Mouse (Mus musculus) bone marrow, adult 2 months (tissue): Measurements from ENCODE around the gene Mthfd2. TPM values are rescaled to one million over a fixed set of nuclear protein-coding genes. Genes with fewer than 3 reads are reported as not detected.
A peak's percentile ranks its signal among the peaks of the same experiment; 100 is the strongest.

Experiments used
- H3K27ac ChIP-seq: fragments of 200-500 bp; 2 replicates; pipeline ENCODE4 v1.5.1; 2012; ENCODE audit warnings: low read depth, mild to moderate bottlenecking, control low read depth, inconsistent platforms, low read length; ENCODE audit not compliant: control insufficient read depth, poor library complexity, insufficient read depth
- H3K4me1 ChIP-seq: fragments of 200-500 bp; 2 replicates; pipeline ENCODE4 v1.6.1; 2011; ENCODE audit warnings: low read length; ENCODE audit not compliant: control insufficient read depth, insufficient read depth
- H3K4me3 ChIP-seq: fragments of 200-500 bp; replicated peaks from 2 replicates; pipeline ENCODE3; 2011; ENCODE audit warnings: mild to moderate bottlenecking, low read depth, low read length, control low read depth; ENCODE audit not compliant: control insufficient read depth
- CTCF ChIP-seq: fragments of 200-500 bp; IDR thresholded peaks from 2 replicates; pipeline ENCODE4 v1.5.1; 2011; ENCODE audit warnings: low read length, control low read depth; ENCODE audit not compliant: control insufficient read depth, insufficient read depth
- POLR2A ChIP-seq: fragments of 200-500 bp; IDR thresholded peaks from 2 replicates; pipeline ENCODE4 v1.6.1; 2011; ENCODE audit warnings: low read depth, mild to moderate bottlenecking, control low read depth, low read length, borderline replicate concordance; ENCODE audit not compliant: control insufficient read depth
- WGBS: fragments of 180-500 bp; shearing (Covaris S2); methylation state at CpG from one replicate; pipeline ENCODE4 v1.1.7; 2018; 5-methylcytosine and 5-hydroxymethylcytosine counted together
- polyA plus RNA-seq: library from polyadenylated mRNA; stranded (reverse); fragments of >200 nt; gene quantifications from 2 replicates; pipeline ENCODE4 v1.2.4, GENCODE M21; 2011; ENCODE audit warnings: low replicate concordance; ENCODE audit not compliant: missing spikeins, insufficient read depth, insufficient read length

Gene Mthfd2
- polyA plus RNA-seq, 1 experiment: 30.0 TPM

DNA sequence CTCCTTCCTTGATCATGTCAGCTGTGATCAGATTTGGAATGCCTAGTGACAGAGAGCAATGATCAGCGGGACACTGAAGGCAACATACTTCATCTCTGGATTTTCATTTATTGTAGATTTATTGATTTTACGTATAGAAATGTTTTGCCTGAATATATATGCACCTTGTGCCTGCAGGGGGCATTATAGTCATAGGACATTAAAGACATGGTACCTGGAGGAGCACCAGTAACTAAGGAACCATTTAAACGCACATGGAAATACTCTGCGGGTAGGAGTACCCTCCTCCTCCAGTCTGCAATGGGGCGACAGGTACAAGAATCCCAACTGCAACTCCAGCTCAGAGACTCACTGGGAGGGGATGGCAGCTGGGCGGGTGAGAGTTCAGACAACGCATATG is 16.7 kb downstream of the Mthfd2 start:
- WGBS: 83% methylated on average over 7 of the region's 7 CpGs

DNA sequence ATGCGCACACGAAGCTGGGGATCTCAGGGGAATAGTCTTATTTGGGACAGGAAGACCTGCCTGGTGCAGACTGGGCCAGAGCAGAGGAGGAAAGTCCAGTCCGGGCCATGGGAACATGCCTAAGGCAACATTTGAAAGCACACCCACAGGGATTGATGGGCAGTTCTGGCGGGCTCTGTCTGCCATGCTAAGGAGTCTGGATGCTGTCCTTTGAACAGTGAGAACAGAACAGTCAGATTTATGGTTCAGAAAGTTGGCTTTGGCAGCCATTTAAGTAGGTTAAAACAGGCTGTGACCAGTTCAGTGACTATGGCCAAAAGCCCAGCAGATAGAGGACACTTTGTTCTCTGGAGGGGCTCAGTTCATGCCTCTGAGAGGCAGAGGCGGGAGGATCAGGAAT is 23.4 kb downstream of the Mthfd2 start:
- 81% methylated on average over 5 of the region's 5 CpGs for WGBS
- no peak overlapping the region for H3K27ac ChIP-seq
- H3K4me1 ChIP-seq: no peaks in the 10 kb centered on the region
- TF ChIP-seq CTCF (no peak), POLR2A (no peak)
- H3K4me3 ChIP-seq: no peak overlapping the region

More for the DNA sequence above, 16.7 kb downstream of the Mthfd2 start:
- H3K4me3 ChIP-seq: no peak overlapping the region
- no peaks in the 10 kb centered on the region for H3K4me1 ChIP-seq
- TF ChIP-seq CTCF: no peak
- no peak for TF ChIP-seq POLR2A
- H3K27ac ChIP-seq: no peak overlapping the region

DNA sequence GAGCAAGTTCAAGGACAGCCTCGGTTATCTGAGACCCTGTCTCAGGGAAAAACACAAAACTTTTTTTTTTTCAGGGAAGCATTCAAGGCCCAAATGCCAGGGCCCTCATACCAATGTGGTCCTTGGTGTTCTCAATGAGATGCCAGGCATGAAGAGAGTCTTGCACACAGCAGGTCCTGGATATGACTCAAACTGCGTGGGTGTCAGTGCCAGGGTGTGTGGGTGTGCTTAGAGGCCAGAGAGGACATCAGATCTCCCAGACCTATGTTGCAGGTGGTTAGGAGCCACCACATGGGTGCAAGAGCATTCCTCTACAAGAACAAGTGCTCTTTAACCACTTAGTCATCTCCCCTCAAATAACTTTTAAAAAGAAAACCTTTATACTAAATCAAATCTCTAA is 24.4 kb downstream of the Mthfd2 start:
- 76% methylated on average over 2 of the region's 2 CpGs for WGBS
- H3K27ac ChIP-seq: no peak overlapping the region
- no peaks in the 10 kb centered on the region for H3K4me1 ChIP-seq
- no peak for TF ChIP-seq CTCF
- TF ChIP-seq POLR2A: no peak
- no peak overlapping the region for H3K4me3 ChIP-seq

DNA sequence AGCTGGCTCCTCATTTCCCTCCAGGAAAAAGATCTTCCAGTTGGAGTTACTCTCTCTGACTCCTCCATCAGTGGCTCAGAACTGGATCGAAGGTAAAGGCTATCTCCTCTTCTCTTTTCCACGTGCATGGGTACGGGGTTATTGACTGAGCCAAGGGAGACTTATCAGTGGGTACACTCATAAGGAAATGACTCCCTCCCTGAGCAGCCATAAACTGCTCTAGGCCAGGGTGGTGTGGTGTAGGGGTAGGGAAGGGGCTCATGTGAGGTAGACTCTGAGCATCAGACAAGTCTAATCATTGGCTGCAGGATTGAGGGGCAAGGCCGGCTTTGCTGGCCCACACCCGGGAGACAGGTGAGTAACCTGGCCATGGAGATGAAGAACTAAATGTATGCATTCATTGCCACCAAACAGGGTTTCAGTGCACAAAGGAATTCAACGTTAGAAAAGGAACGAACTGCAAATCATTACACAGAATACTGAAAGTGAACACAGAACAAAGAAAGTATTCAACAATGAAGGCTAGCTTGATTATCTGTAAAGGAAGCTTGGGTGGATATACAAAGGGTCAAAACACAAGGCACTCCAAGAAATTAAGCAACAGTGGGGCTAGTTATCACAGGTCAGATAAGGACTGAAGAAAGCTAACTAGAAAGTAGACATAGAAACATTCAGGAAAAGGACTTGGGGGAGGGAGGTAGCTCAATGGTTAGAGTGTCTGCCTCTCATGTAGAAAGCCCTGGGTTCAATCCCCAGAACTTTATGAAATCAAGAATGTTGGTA is 25.1 kb downstream of the Mthfd2 start:
- TF ChIP-seq CTCF (no peak), POLR2A (no peak)
- Histone ChIP-seq H3K4me3 (no peak overlapping the region), H3K27ac (no peak overlapping the region), H3K4me1 (no peaks in the 10 kb centered on the region)
- WGBS: 74% methylated on average over 7 of the region's 7 CpGs

DNA sequence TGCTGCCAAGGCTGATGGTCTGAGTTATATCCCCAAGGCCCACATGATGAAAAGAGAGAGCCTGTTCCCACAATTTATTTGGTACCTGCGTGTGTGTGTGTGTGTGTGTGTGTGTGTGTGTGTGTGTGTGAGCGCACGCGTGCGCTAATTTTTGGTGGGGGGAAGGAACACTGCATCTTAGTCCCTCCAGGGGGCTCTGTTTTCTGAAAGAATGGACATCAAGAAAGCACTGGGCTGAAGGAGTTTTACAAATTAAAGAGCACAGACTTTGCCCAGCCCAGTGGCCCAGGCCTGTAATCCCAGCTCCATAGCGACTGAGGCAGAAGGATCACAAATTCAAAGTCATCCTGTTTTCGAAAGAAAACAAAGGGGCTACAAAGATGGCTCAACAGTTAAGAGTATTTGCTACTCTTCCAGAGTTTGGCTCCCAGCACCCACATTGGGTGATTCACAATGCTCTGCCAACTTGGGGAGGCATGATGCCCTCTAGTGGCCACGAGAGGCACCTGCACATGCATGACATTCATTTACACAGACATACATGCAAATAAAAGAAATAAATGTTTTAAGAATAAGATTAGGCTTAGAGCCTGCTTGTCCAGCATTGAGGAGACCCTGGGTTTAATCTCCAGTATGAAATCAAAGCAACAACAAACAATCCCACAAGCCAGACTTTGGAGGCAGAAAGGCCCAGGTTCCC is 45.3 kb downstream of the Mthfd2 start:
- Histone ChIP-seq H3K27ac (no peak overlapping the region), H3K4me3 (no peak overlapping the region), H3K4me1 (no peaks in the 10 kb centered on the region)
- 78% methylated on average over 8 of the region's 8 CpGs for WGBS
- TF ChIP-seq CTCF: peak; percentile 79
- TF ChIP-seq POLR2A: no peak

DNA sequence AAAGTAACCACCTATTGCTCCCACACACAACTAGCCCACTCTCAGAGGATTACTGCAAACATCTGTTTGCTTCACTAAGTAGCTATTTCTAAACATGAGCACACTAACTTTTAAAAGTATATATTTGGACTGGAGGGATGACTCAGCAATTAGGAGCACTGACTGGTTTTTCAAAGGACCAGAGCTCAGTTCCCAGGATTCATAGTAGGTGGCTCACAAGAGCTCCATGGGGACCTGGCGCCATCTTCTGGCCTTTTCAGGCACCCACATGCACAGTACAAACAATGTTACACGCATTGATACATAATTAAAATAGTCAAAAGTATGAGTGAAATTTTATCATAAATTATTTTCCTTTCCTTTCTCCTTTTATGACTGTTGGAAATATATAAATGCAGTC is 46.8 kb downstream of the Mthfd2 start:
- 36% methylated on average over 2 of the region's 2 CpGs for WGBS
- H3K4me1 ChIP-seq: no peaks in the 10 kb centered on the region
- H3K4me3 ChIP-seq: no peak overlapping the region
- TF ChIP-seq POLR2A (no peak), CTCF (peak; percentile 66)
- no peak overlapping the region for H3K27ac ChIP-seq

DNA sequence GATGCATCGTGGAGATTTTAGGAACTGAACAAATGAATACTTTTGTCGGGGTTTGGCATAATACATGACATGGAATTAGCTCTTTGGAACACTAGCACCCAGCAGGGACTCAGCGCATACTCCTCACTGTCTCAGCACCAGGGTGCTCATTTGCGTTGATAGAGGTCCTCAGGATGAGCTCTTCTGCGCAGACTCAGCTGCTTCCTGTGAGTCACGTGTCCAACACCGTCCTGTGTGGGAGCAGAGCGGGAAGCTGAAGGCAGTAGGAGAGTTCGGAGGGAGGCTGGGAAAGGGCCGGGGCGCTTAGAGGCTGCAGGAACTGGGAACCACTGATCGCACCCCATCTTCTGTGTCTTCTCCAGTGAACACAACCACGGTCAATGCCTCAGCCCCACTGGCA is 48.6 kb downstream of the Mthfd2 start:
- Histone ChIP-seq H3K4me3 (no peak overlapping the region), H3K27ac (no peak overlapping the region), H3K4me1 (no peaks in the 10 kb centered on the region)
- WGBS: 64% methylated on average over 13 of the region's 13 CpGs
- TF ChIP-seq POLR2A (no peak), CTCF (no peak)

DNA sequence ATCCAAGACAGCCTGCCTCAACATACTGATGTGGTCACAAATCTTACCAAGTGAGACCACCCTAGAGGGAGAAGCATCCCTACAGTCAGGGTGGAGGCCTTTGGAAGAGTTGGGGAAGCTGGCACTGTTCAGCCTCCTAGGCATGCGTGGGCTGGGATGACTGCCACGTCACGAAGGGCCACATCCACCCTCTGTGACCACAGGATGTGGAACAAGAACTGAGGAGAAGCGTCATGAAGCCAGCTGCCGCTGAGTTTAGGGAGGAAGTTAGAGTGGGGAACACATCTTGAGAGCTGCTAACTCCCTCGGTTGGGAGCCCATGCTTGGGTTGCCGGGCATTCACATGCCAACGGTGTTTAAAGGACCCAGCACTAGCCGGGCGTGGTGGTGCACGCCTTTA is 52.0 kb downstream of the Mthfd2 start:
- WGBS: 27% methylated on average over 11 of the region's 11 CpGs
- TF ChIP-seq CTCF (no peak), POLR2A (no peak)
- Histone ChIP-seq H3K4me1 (no peaks in the 10 kb centered on the region), H3K27ac (no peak overlapping the region), H3K4me3 (no peak overlapping the region)
